Mouse (Mus musculus) macrophage (primary cell): ENCODE measurements around the gene 1600002K03Rik. TPM values are rescaled to one million over a fixed set of nuclear protein-coding genes. Genes with fewer than 3 reads are reported as not detected.

Source experiments
- H3K27ac ChIP-seq: fragments of 350-480 bp; formaldehyde crosslinking; 2 replicates; pipeline ENCODE4 v1.9.0; 2021
- H3K36me3 ChIP-seq: fragments of 350-480 bp; formaldehyde crosslinking; 2 replicates; pipeline ENCODE4 v1.9.0; 2021; ENCODE audit errors: inconsistent target
- H3K4me3 ChIP-seq: fragments of 350-480 bp; formaldehyde crosslinking; 2 replicates; pipeline ENCODE4 v1.9.0; 2021; ENCODE audit errors: inconsistent target
- H3K79me2 ChIP-seq: fragments of 350-480 bp; formaldehyde crosslinking; 2 replicates; pipeline ENCODE4 v1.9.0; 2021; ENCODE audit errors: inconsistent target
- WGBS: methylation state at CpG from one replicate; pipeline ENCODE4 v1.1.7; 2026; ENCODE audit warnings: inconsistent platforms; ENCODE audit not compliant: missing documents; 5-methylcytosine and 5-hydroxymethylcytosine counted together
- polyA plus RNA-seq: library from polyadenylated mRNA; stranded (reverse); fragments of 250-400 nt; gene quantifications from 3 replicates; pipeline ENCODE4 v1.2.4, GENCODE M21; 2018; ENCODE audit warnings: inconsistent platforms
- total RNA-seq, 78 experiments: library from RNA; depleted of rRNA; stranded (reverse); fragments of 250-400 nt; gene quantifications; 1 replicate in 9 of 78; 2 replicates in 24 of 78; 3 replicates in 43 of 78; 4 replicates in 2 of 78; pipeline ENCODE4 v1.2.4; 2018; ENCODE audit warnings: inconsistent platforms in 56 of 78

1600002K03Rik gene
- total RNA-seq (2018; cell fraction: chromatin; rRNA removed): 1 to 10 TPM in 18 of 26 experiments, not detected in 8; 1.4 to 4.6 (median 2.1) TPM
- 10 to 100 TPM; 11.6 to 18.9 (median 13.6) TPM for total RNA-seq (2018; cell fraction: cytosol; rRNA removed)
- 1 to 10 TPM in 25 of 26 experiments, not detected in 1; 2.4 to 8.5 (median 4.7) TPM for total RNA-seq (2018; cell fraction: nucleus; rRNA removed)
- 4.4 to 19.3 TPM (median 13.3 TPM) in 3 replicates for polyA plus RNA-seq

DNA sequence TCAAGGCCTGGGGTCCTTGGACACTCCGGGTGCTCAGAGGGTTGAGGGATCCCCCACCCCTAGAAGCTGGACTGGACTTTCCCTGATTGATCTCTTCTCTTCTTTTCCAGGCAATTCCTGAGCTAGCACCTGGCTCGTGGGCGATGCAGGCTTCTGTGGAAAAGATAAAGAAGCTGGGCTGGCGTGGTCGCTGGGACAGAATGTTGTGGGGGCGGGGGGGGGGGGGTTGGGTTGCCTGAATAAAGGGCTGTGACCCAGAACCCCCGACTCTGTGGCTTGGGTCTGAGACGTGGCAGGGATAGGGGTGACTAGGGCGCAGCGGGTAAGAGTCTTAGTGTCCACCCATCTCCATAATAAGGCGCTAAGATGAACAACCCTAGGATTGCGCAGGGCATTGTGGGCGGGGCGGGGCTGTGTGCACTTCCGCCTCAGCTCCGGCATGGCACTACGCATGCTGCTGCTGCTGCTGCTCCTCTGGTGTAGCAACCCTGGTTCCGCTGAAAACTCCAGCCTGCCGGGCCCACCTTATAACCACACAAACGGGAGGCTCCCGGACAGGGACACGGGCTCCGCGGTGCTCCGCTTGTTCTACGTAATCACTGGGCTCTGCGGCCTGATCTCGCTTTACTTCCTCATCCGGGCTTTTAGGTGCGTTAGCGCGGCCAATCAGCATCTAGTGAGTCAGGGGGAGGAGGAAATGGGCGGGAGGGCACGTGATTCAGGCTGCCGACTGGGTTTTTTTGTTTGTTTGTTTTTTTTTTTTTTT is at the start of gene 1600002K03Rik:
Gene 1600002K03Rik, plus strand, starts transcription at position 418 of the 766 bp plus-strand sequence.
- H3K36me3 ChIP-seq: peaks cover 17% of the 10 kb centered on the region; the same call in 1 of the 2 replicates

DNA sequence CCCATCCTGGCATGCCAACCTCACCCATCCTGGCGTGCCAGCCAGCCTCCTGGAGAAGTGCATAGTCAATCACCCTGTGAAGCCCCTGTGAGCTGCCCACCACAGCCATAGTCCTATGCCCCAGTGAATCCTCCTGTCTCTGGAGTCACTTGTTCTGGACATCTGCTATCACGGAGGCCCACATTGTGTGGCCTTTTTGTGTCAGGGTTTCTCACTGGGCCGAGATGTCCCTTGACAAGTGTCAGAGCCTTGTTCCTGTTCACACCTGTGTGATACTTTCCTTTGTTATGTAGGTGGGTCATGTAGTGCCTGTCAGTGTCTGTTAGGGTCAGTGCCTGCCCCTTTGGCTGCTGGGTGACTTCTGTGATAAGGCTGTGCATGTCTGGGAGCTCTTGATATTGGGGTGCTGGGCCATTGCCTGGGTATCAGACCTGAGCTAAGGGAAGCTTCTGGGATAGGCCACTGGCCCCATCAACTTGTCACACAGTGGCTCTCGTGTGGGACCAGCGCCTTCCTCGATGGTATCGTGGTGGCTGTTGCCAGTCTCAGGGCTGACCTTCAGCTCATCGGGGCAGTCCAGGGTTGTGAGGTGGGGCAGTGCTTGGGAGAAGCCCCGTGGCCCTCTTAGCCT is 48.7 kb upstream of the 1600002K03Rik start:
- Histone ChIP-seq H3K36me3 (peaks cover 49% of the 10 kb centered on the region), H3K4me3 (no peak overlapping the region), H3K27ac (no peak overlapping the region), H3K79me2 (peaks cover 90% of the 10 kb centered on the region)
- 92% methylated on average over 9 of the region's 9 CpGs for WGBS

More for the DNA sequence above, at the start of gene 1600002K03Rik:
- peak within 1 kb of the TSS; percentile 45 for H3K4me3 ChIP-seq
- 9% methylated on average over 35 of the region's 35 CpGs for WGBS
- peaks cover 27% of the 10 kb centered on the region for H3K79me2 ChIP-seq
- peak within 1 kb of the TSS; percentile 95 for H3K27ac ChIP-seq

DNA sequence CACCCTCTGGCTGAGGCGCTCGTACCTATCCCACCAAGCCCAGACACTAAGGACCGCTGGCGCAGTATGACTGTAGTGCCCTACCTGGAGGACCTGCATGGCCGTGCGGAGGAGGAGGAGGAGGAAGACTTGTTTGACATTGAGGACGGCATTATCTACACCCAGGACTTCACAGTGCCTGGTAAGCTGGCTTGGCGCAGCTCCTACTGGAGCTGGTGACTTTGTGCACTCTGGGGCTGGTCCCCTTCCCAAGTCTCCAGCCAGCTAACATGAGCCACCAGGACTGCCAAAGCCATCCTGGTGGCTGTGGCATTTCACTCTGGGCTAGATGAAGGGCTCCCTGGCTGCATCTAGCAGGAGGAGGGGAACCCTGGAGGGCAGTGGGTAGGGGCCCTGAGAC is 44.8 kb upstream of the 1600002K03Rik start:
- Histone ChIP-seq H3K79me2 (peaks cover 51% of the 10 kb centered on the region), H3K4me3 (no peak overlapping the region), H3K36me3 (peaks cover 65% of the 10 kb centered on the region), H3K27ac (no peak overlapping the region)
- WGBS: 96% methylated on average over 4 of the region's 8 CpGs

DNA sequence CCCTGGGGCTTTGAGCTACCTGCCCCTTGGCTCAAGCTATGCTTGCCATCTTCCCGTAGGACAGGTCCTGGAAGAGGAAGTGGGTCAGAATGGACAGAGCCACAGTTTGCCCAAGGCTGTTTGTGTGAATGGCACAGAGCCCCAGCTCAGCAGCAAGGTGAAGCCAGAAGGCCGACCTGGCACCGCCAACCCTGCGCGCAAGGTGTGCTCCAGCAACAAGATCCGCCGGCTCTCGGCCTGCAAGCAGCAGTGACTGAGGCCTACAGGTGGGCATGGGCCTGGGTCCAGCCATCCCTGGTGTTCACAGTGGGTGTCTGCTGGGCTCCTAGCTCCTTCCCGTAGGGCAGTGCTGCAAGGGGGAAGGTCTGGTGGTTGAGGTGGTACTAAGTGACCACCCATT is 42.9 kb upstream of the 1600002K03Rik start:
- Histone ChIP-seq H3K4me3 (no peak overlapping the region), H3K79me2 (peaks cover 32% of the 10 kb centered on the region), H3K27ac (no peak overlapping the region), H3K36me3 (peaks cover 62% of the 10 kb centered on the region)
- WGBS: 90% methylated on average over 8 of the region's 9 CpGs

DNA sequence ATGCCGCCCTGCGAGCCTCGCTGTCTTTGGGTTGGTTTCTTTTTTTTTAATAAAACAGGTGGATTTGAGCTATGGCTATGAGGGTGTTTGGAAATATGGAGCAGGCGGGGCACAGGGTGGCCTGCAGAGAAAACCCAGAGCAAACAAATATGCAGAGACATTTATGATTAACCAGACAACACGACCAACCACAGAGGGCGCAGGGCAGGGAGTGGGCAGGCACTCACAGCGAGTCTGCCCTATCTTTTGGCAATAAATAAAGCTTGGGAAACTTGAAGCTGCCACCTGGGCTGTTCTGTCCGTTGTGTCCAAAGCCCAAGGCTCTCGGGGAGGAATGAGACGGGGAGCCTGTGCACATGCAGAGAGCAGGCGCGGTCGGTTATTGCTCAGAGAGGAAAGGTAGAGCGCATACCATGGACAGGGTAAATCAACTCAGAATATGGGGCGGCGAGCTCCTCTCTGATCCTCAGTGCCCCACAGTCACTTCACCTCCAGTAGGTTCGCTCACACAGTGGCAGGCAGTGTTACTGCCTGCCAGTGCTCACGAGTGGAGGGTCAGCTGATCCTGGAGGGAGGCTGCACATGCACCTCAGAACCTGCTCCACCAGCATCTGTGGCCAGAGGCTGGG is 42.2 kb upstream of the 1600002K03Rik start:
- no peak overlapping the region for H3K27ac ChIP-seq
- H3K36me3 ChIP-seq: peaks cover 56% of the 10 kb centered on the region
- H3K4me3 ChIP-seq: no peak overlapping the region
- WGBS: 96% methylated on average over 18 of the region's 18 CpGs
- H3K79me2 ChIP-seq: peaks cover 25% of the 10 kb centered on the region

DNA sequence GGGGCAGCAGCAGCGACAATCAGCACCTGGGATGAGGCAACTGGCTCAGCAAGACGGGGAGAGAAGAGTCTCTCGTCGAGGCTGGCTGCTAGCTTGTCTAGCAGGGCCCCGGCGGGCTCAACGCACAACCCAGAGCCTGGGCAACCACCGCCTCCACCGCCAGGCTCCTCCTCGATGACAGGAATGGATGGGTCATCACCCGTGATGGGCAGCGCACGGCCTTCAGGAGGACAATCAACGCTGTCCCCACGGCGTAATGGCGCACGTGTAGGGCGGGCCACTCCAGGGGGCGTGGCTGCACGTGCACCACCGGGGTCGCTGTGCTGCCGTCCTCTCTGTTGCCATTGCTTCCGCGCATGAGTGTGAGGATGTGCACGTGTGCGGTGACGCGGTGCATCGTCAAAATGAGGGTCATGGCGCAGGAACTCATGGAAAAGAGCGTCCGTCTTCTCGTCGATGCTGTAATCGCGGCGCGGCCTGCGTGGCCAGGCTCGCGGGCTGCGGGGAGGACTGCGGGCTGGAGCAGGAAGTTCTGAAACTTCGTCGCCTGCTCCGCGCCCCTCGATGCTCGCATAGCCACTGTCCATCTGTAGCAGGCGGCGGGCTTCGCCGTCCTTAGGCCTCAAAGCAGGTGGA is 41.3 kb upstream of the 1600002K03Rik start:
- WGBS: 87% methylated on average over 51 of the region's 55 CpGs
- no peak overlapping the region for H3K27ac ChIP-seq
- no peak overlapping the region for H3K4me3 ChIP-seq

DNA sequence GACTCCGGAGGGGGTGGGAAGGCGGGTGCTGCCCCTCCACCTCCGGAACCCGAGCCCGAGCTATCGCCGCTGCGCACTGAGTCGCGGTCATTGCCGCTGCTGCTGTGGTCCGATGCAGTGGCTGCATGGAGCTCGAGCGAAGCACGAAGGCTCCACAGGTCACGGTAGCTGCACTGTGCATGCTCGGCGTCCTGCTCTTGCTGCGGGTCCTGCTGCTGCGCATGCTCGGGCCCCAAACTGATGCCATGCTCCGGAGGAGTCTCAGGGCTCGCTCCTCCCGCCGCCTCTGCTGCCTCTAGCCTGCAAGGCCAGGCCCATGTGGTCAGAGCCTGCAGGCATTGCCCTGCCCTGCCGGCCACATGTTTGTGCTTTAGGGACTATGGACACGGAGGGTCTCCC is 40.8 kb upstream of the 1600002K03Rik start:
- Histone ChIP-seq H3K79me2 (peaks cover 11% of the 10 kb centered on the region; the same call in 1 of the 2 replicates), H3K36me3 (peaks cover 42% of the 10 kb centered on the region), H3K4me3 (no peak overlapping the region), H3K27ac (no peak overlapping the region)
- 89% methylated on average over 23 of the region's 27 CpGs for WGBS

More for the DNA sequence above, 41.3 kb upstream of the 1600002K03Rik start:
- peaks cover 16% of the 10 kb centered on the region for H3K79me2 ChIP-seq
- H3K36me3 ChIP-seq: peaks cover 47% of the 10 kb centered on the region

DNA sequence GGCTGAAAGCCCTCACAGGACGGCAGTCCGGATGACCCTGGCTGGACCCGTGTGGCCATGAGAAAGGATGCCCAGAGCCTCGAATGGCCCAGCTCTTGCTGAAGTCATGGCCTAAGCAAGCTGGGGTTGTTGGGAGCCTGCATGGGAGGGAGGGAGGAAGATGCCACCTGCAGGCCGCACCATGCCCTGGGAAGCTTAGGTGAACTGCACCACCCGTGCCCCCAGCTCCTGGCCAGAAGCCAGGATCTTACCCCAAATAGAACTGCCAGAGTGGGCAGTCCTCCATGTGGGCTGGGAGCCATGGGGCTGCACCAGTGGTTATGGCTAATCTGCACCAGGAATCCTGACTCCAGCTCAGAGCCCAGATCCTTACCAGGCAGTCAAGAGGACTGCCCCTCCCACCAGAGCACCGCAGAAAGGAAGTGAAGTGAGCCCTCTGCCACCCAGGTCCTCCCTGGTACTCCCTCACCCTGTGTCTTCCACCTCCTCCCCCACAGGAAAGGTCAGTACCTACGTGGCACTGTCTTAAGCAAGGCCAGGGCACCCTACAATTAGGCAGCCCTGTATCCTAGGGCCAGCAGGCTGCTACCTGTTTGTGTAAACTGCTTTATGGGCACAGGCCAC is 39.4 kb upstream of the 1600002K03Rik start:
- Histone ChIP-seq H3K79me2 (no peaks in the 10 kb centered on the region; the same call in 1 of the 2 replicates), H3K4me3 (no peak overlapping the region), H3K36me3 (peaks cover 29% of the 10 kb centered on the region; the same call in 1 of the 2 replicates), H3K27ac (no peak overlapping the region)
- 68% methylated on average over 8 of the region's 8 CpGs for WGBS

DNA sequence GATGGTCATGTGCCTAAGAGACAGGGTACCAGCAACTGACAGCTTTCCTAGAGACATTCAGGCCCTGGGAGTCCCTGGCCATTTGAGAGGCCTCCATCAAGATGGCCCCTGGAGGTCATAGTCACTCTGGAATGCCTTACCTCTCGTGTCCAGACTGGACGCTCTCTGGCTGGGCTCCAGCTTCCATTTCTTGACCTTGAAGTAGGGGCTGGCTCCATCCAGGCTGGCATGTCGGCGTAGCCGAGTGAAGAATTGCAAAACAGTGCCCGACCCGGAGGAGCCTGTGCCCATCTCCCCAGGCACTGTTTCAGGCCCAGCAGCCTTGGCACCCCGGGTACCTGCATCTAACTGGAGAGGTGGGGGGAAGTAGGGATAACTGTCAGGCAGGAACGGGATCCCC is 38.3 kb upstream of the 1600002K03Rik start:
- Histone ChIP-seq H3K27ac (no peak overlapping the region), H3K36me3 (peaks cover 18% of the 10 kb centered on the region; the same call in 1 of the 2 replicates), H3K4me3 (no peak overlapping the region), H3K79me2 (no peaks in the 10 kb centered on the region)
- whole genome bisulfite sequencing: 93% methylated on average over 9 of the region's 9 CpGs

DNA sequence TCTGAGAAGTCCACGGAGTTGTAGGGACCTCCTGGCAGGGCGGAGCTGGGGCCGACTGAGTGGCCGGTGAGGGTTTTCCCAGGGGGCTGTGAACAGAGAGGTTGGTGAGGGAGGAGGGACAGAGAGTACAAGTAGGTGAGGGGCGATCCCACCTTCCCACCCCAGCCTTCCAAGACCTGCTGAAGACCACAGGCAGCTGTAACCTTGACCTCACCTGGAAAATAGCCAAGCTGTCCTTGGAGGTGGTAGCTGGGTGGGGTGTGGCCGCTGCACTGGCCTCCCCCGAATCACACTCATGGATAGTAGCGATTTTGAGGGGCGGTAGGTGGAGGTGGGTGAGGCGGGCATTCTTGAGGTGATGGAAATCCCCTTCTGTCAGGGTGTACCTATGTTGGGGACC is 37.6 kb upstream of the 1600002K03Rik start:
- WGBS: 84% methylated on average over 8 of the region's 10 CpGs
- no peak overlapping the region for H3K4me3 ChIP-seq
- peaks cover 10% of the 10 kb centered on the region; the same call in 1 of the 2 replicates for H3K36me3 ChIP-seq
- H3K27ac ChIP-seq: no peak overlapping the region
- H3K79me2 ChIP-seq: no peaks in the 10 kb centered on the region

DNA sequence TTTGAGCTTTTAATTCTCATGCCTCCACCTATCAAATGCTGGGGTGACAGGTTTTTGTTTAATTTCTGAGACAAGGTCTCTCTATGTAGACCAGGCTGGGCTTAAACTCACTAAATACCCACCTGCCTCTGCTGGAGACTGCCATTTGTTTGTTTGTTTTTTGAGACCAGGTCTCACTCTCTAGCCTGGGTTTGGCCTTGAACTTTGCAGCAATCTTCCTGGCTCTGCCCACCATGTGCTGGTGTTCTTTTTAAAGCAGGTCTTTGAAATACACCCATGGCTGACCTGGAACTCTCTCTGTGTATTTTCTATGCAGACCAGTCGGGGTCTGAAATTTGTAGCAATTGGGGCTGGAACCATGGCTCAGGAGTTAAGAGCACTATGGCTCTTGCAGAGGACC is 37.1 kb upstream of the 1600002K03Rik start:
- H3K27ac ChIP-seq: no peak overlapping the region
- no peak overlapping the region for H3K4me3 ChIP-seq
- H3K79me2 ChIP-seq: no peaks in the 10 kb centered on the region
- WGBS: 88% methylated on average over 1 of the region's 1 CpGs
- peaks cover 5% of the 10 kb centered on the region; the same call in 1 of the 2 replicates for H3K36me3 ChIP-seq

DNA sequence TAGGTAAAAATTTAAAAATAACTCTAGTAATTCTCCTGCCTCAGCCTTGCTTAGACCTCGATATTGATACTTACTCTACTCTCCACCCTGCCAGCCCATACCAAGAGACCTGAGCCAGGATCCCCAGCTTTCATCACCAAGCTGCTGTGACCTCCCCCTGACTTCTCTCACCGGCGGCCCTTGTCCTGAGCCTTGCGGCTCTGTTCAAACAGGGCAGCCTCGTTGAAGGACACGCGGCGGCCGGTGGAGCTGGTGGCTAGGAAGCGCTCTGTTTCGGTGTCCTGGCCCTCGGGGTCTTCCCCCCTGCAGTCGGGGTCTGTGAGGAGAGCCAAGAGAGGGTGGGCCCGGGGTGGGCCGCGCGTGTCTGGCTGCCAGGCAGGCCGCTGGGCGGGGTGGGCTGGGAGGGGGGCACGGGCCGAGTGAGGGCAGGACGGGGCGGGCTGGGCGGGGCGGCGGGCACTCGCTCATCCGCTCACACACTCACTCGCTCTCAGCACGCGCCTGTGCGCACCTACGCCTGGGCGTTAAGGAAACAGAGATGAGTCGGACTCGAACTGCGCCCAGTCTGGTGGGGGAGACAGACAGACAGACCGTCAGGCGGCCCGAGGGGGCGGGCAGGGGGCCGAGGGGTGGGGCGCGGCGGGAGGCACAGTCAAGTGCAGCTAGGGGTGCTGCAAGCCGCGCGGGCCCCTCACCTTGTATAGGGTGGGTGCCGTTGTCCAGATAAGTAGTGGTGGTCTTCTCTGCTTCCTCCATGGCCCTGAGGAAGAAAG is 36.4 kb upstream of the 1600002K03Rik start:
- no peaks in the 10 kb centered on the region for H3K36me3 ChIP-seq
- 90% methylated on average over 27 of the region's 49 CpGs for WGBS
- H3K79me2 ChIP-seq: no peaks in the 10 kb centered on the region
- no peak overlapping the region for H3K4me3 ChIP-seq
- no peak overlapping the region for H3K27ac ChIP-seq

DNA sequence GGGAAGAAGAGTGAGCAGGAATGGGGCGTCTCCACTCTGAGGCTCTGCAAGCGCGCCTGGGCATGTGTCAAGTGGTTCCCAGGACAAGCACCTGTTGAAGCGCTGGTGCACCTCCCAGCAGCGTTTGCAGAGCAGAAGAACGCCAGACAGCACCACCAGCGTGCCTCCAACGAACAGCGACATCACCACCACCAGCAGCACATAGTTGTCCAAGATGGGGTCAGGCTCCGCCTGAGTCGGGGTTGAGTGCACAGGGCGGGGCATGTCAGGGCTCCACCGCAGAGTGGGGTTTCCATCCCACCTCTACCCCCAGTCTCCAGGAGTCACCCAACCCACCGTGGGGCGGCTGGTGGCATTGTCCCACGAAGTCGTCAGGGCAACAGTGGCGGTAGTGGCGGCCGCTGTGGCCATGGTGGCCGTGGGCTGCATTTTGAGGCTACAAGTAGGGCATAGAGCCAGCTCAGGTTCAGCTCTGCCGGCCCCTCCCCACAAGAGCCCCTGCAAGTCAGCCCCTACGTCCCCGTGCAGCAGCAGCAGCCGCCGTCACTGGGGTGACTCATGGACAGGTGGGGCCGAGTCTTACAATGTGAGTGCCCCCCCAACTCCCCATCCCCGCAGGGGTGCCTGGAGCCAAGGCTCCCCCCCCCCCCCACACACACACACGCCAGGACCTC is 35.7 kb upstream of the 1600002K03Rik start:
- Histone ChIP-seq H3K27ac (no peak overlapping the region), H3K36me3 (no peaks in the 10 kb centered on the region), H3K4me3 (no peak overlapping the region), H3K79me2 (no peaks in the 10 kb centered on the region)
- WGBS: 56% methylated on average over 25 of the region's 29 CpGs
